Mouse (Mus musculus): ENCODE results near the gene Eif4ebp2.

DNA sequence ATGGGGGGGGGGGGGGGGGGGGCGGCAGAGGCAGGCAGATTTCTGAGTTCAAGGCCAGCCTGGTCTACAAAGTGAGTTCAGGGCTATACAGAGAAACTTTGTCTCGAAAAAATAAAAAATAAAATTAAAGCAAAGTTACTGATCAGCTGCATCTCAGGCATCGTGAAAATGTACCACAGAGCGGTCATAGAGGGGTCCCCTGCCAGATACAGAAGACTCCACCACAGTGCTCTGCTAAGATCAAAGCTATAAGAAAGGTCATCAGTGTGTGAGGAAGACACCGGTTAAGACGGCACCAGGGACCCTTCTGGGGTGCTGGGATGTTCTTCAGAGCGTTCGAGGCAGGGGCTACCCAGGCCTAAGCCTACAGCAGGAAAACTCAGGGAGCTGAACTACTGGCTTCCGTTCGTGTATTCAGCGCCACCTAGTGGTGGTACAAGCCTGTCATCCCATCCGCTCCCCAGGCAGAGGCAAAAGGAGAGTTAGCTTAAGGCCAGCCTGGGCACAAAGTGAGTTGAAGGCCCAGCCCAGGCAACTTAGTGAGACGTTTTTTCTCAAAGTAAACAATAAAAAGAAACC, 53.2 kb downstream of the Eif4ebp2 start:
- peak; percentile 81 for TF ChIP-seq CTCF (conservative IDR thresholded peaks at IDR 0.05; ENCODE audit: low read length)
- no peak for TF ChIP-seq POU5F1 (IDR thresholded peaks at IDR 0.05; ENCODE audit: borderline replicate concordance, low read length)
- no peak for TF ChIP-seq NANOG (IDR thresholded peaks at IDR 0.05; ENCODE audit: borderline replicate concordance, low read length)

Data from E14TG2a.4 (cell line).